Mouse (Mus musculus) lung, adult 2 months (tissue): ENCODE measurements around the gene Mertk. TPM values are rescaled to one million over a fixed set of nuclear protein-coding genes. Genes with fewer than 3 reads are reported as not detected.

Experiments used
- DNase-seq: peaks from one replicate; pipeline ENCODE4 v3.0.0; 2022
- H3K4me1 ChIP-seq: fragments of 200-500 bp; 2 replicates; pipeline ENCODE4 v1.6.1; 2011; ENCODE audit warnings: low read length; ENCODE audit not compliant: control insufficient read depth, insufficient read depth
- H3K4me3 ChIP-seq: fragments of 200-500 bp; replicated peaks from 2 replicates; pipeline ENCODE3; 2011; ENCODE audit warnings: low read depth, mild to moderate bottlenecking, control low read depth, low read length; ENCODE audit errors: extremely low read depth
- CTCF ChIP-seq: fragments of 200-500 bp; IDR thresholded peaks from 2 replicates; pipeline ENCODE4 v1.5.1; 2011; ENCODE audit warnings: mild to moderate bottlenecking, low read length, control low read depth; ENCODE audit not compliant: insufficient read depth
- POLR2A ChIP-seq: fragments of 200-500 bp; IDR thresholded peaks from 2 replicates; pipeline ENCODE4 v1.6.1; 2011; ENCODE audit warnings: low read depth, mild to moderate bottlenecking, control low read depth, low read length, borderline replicate concordance; ENCODE audit errors: extremely low read depth
- WGBS: fragments of 180-500 bp; shearing (Covaris S2); methylation state at CpG from one replicate; pipeline ENCODE4 v1.1.7; 2018; 5-methylcytosine and 5-hydroxymethylcytosine counted together
- polyA plus RNA-seq: library from polyadenylated mRNA; depleted of rRNA; stranded (reverse); fragments of >200 nt; gene quantifications from 2 replicates; pipeline ENCODE4 v1.2.3, GENCODE M21; 2012

The Mertk gene
- polyA plus RNA-seq, 1 experiment = 12.6 TPM

GRCm38 (mm10) chr2:128737796-128738195, 39.0 kb downstream of the Mertk start:
- DNase-seq = no peak
- TF ChIP-seq CTCF = no peak
- TF ChIP-seq POLR2A = no peak
- peaks cover 20% of the 10 kb centered on the region for H3K4me1 ChIP-seq
- H3K4me3 ChIP-seq = no peak overlapping the region
- WGBS = 80% methylated on average over 4 of the region's 4 CpGs

- peak; percentile 28 for DNase-seq
- peaks cover 24% of the 10 kb centered on the region for H3K4me1 ChIP-seq
- no peak for TF ChIP-seq CTCF
- TF ChIP-seq POLR2A = no peak
- no peak overlapping the region for H3K4me3 ChIP-seq
- WGBS = 45% methylated on average over 10 of the region's 10 CpGs
Measured at GRCm38 (mm10) chr2:128738725-128739258, 40.0 kb downstream of the Mertk start.

GRCm38 (mm10) chr2:128745879-128746620, 47.3 kb downstream of the Mertk start:
- WGBS = 47% methylated on average over 12 of the region's 12 CpGs
- TF ChIP-seq CTCF (no peak), POLR2A (no peak)
- DNase-seq = no peak
- Histone ChIP-seq H3K4me3 (no peak overlapping the region), H3K4me1 (peaks cover 21% of the 10 kb centered on the region)

GRCm38 (mm10) chr2:128746621-128747151, 47.9 kb downstream of the Mertk start:
- DNase-seq = peak; percentile 27
- 28% methylated on average over 5 of the region's 5 CpGs for WGBS
- Histone ChIP-seq H3K4me3 (no peak overlapping the region), H3K4me1 (peaks cover 21% of the 10 kb centered on the region)
- no peak for TF ChIP-seq CTCF
- no peak for TF ChIP-seq POLR2A

GRCm38 (mm10) chr2:128747433-128748028, 48.8 kb downstream of the Mertk start:
- peaks cover 21% of the 10 kb centered on the region for H3K4me1 ChIP-seq
- TF ChIP-seq CTCF (no peak), POLR2A (no peak)
- H3K4me3 ChIP-seq = no peak overlapping the region
- peak; percentile 23 for DNase-seq
- WGBS = 33% methylated on average over 8 of the region's 8 CpGs

GRCm38 (mm10) chr2:128748171-128748570, 49.4 kb downstream of the Mertk start:
- Histone ChIP-seq H3K4me3 (no peak overlapping the region), H3K4me1 (peaks cover 24% of the 10 kb centered on the region)
- TF ChIP-seq POLR2A (no peak), CTCF (no peak)
- WGBS = 58% methylated on average over 6 of the region's 6 CpGs
- DNase-seq = no peak

GRCm38 (mm10) chr2:128751030-128751429, 52.3 kb downstream of the Mertk start:
- H3K4me1 ChIP-seq = peaks cover 27% of the 10 kb centered on the region
- DNase-seq = no peak
- 21% methylated on average over 6 of the region's 6 CpGs for WGBS
- H3K4me3 ChIP-seq = no peak overlapping the region
- TF ChIP-seq CTCF (no peak), POLR2A (no peak)

GRCm38 (mm10) chr2:128753295-128753873, 54.6 kb downstream of the Mertk start:
- peaks cover 12% of the 10 kb centered on the region; the same call in 1 of the 2 replicates for H3K4me1 ChIP-seq

GRCm38 (mm10) chr2:128755149-128755691, 56.5 kb downstream of the Mertk start:
- DNase-seq = no peak
- Histone ChIP-seq H3K4me1 (peaks cover 14% of the 10 kb centered on the region; the same call in 1 of the 2 replicates), H3K4me3 (no peak overlapping the region)
- 64% methylated on average over 4 of the region's 4 CpGs for WGBS
- TF ChIP-seq POLR2A = no peak
- no peak for TF ChIP-seq CTCF

More at GRCm38 (mm10) chr2:128753295-128753873, 54.6 kb downstream of the Mertk start:
- 41% methylated on average over 6 of the region's 6 CpGs for WGBS
- no peak for TF ChIP-seq CTCF
- TF ChIP-seq POLR2A = no peak
- DNase-seq = no peak
- no peak overlapping the region for H3K4me3 ChIP-seq
